Mouse (Mus musculus): ENCODE data around the gene Gpam.

GRCm38 (mm10) chr19:55166741-55167140 lies 39.7 kb upstream of the Gpam start:
- TF ChIP-seq CTCF (IDR thresholded peaks at IDR 0.05; ENCODE audit: borderline replicate concordance, control insufficient read depth, extremely low read depth, insufficient read depth, low read length, poor library complexity): no peak
- no peak for TF ChIP-seq POLR2A (IDR thresholded peaks at IDR 0.05; ENCODE audit: control insufficient read depth, extremely low read depth, insufficient read depth, low read length, poor library complexity)

All from thymus, adult 2 months (tissue).